Mouse (Mus musculus): ENCODE data around the gene Wdr35.

Gene Wdr35

GRCm38 (mm10) chr12:9048090-9048489 lies 74.4 kb downstream of the Wdr35 start:
- in situ Hi-C loops (cut with MboI, MseI) = loop anchor here (25.0 kb wide), 2 partner anchors 686 to 711 kb away; no protein-coding TSS in a partner anchor

GRCm38 (mm10) chr12:9050824-9051223 lies 77.1 kb downstream of the Wdr35 start:
- in situ Hi-C loops (cut with MboI, MseI) = loop anchor here (10.0 kb wide), 3 partner anchors 524 to 1534 kb away; partner anchors contain the start of gene Osr1 (in 1 of the 2)

GRCm38 (mm10) chr12:9052075-9052829 lies 78.6 kb downstream of the Wdr35 start:
- in situ Hi-C loops (cut with MboI, MseI) = loop anchor here (10.0 kb wide), 3 partner anchors 523 to 1533 kb away; partner anchors contain the start of gene Osr1 (in 1 of the 2)

GRCm38 (mm10) chr12:9053345-9053744 lies 79.7 kb downstream of the Wdr35 start:
- in situ Hi-C loops (cut with MboI, MseI) = loop anchor here (10.0 kb wide), 3 partner anchors 521 to 1531 kb away; partner anchors contain the start of gene Osr1 (in 1 of the 2)

GRCm38 (mm10) chr12:9054012-9054411 lies 80.3 kb downstream of the Wdr35 start:
- in situ Hi-C loops (cut with MboI, MseI) = loop anchor here (10.0 kb wide), 3 partner anchors 521 to 1531 kb away; partner anchors contain the start of gene Osr1 (in 1 of the 2)

- in situ Hi-C loops (cut with MboI, MseI) = loop anchor here (5.0 to 10.0 kb wide), 6 partner anchors 242 to 1532 kb away; partner anchors contain the start of gene Osr1 (in 1 of the 2)
Observed at GRCm38 (mm10) chr12:9055269-9055668, 81.6 kb downstream of the Wdr35 start.

GRCm38 (mm10) chr12:9059502-9059901 lies 85.8 kb downstream of the Wdr35 start:
- in situ Hi-C loops (cut with MboI, MseI) = loop anchor here (5.0 to 10.0 kb wide), 6 partner anchors 238 to 1528 kb away; partner anchors contain the start of gene Osr1 (in 1 of the 2)

- in situ Hi-C loops (cut with MboI, MseI) = loop anchor here (5.0 to 10.0 kb wide), 6 partner anchors 237 to 1527 kb away; partner anchors contain the start of gene Osr1 (in 1 of the 2)
Observed at GRCm38 (mm10) chr12:9059965-9060364, 86.3 kb downstream of the Wdr35 start.

GRCm38 (mm10) chr12:9063611-9064010 lies 89.9 kb downstream of the Wdr35 start:
- in situ Hi-C loops (cut with MboI, MseI) = no loop called here

- in situ Hi-C loops (cut with MboI, MseI) = no loop called here
Observed at GRCm38 (mm10) chr12:9071058-9071457, 97.4 kb downstream of the Wdr35 start.

GRCm38 (mm10) chr12:9071493-9071892 lies 97.8 kb downstream of the Wdr35 start:
- in situ Hi-C loops (cut with MboI, MseI) = no loop called here

GRCm38 (mm10) chr12:9077554-9078125 lies 103.9 kb downstream of the Wdr35 start:
- in situ Hi-C loops (cut with MboI, MseI) = no loop called here

Measured in T-helper 17 cell (primary cell).